ENCODE assay signal across 13 mouse cellular contexts in the genomic region with DNA sequence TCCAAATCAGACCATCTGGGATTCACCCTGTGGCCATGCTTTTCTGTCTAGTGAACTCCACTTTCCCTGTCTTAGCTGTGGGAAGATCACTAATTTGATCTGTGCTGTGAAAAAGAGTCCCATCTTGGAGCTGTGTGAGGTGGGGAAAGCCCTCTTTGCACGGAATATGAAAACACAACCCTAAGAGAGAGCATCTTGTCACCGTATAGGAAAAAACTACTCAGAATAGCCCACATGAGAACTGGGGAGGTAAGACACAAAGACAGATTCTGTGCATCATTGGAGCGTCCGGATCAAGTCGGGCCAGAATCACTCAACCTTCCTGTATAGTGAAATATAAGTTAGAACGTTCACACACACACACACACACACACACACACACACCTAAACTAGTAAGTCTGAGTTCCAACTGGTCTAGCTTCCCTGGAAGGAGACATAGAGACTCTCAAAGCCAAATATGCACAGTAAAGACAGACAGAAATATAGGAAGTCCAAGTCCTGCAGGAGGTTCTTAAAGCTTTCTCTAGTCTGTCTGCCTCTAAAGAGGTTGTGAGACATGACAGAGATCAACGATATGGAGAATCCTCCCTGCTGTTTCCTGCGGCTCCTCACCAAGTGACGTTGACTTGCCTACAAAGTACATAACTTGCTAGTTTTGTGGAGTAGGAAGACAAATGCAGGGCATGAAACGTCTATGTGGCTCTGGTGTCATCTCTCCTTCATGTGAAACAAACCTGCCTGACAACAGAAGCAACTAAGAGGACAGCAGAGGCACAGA. TPM values are rescaled to one million over a fixed set of nuclear protein-coding genes. Genes with fewer than 3 reads are reported as not detected.
"Had no signal": no experiment of that assay in that cellular context is flagged by ENCODE, and none has a peak within 500 bp of the region (broad histone marks: within the 10 kb centered on the region; RNA-seq: fewer than 3 reads in every experiment).

No protein-coding gene starts in this region.

- DNase-seq: kidney, adult 8-10 months; kidney, postnatal 25 days; lung, adult 2 months; midbrain, embryonic 14.5 days; retina, postnatal 1 day; right cerebral cortex, postnatal 4 days had no signal

- H3K9ac ChIP-seq: limb, embryonic 12.5 days; liver, embryonic 14.5 days; neural tube, embryonic 13.5 days had no signal

- H3K36me3 ChIP-seq: limb, embryonic 12.5 days; midbrain, embryonic 10.5 days; neural tube, embryonic 13.5 days had no signal

- H3K4me2 ChIP-seq: limb, embryonic 12.5 days; neural tube, embryonic 13.5 days had no signal

- H3K4me3 ChIP-seq: limb, embryonic 12.5 days; midbrain, embryonic 10.5 days; neural tube, embryonic 13.5 days had no signal

- H3K27ac ChIP-seq: limb, embryonic 12.5 days; liver, embryonic 14.5 days; midbrain, embryonic 10.5 days; neural tube, embryonic 13.5 days; stomach, postnatal 0 days had no signal

- ATAC-seq: intestine, postnatal 0 days; lung, postnatal 0 days had no signal

RNA-seq across cellular contexts. Expression of gene Sult1a1, which starts 32.1 kb away (rescaled TPM):
- polyA plus RNA-seq: midbrain, embryonic 10.5 days had no signal
